Mouse (Mus musculus) liver (tissue): ENCODE measurements at regions not wholly inside any gene's neighbourhood (a gene's known extent, or its start where the extent isn't known, plus 50 kb on each side); places are given as distances from the start of the nearest gene placed in this dataset.

Experiments
- DNase-seq: peaks from one replicate; pipeline ENCODE4 v3.0.0-alpha.2; 2020; ENCODE audit warnings: mixed read lengths

- no peak for DNase-seq
Observed at GRCm38 (mm10) chr19:33053199-33053867, 296.0 kb downstream of the Pten start.

- no peak for DNase-seq
Observed at GRCm38 (mm10) chr19:33056372-33056791, 299.1 kb downstream of the Pten start.

- DNase-seq = no peak
Observed at GRCm38 (mm10) chr19:33061006-33061405, 303.7 kb downstream of the Pten start.

- DNase-seq = no peak
Observed at GRCm38 (mm10) chr19:33062165-33063058, 305.1 kb downstream of the Pten start.

- DNase-seq = no peak
Observed at GRCm38 (mm10) chr19:33065274-33066200, 308.2 kb downstream of the Pten start.

- peak; percentile 6 for DNase-seq
Observed at GRCm38 (mm10) chr19:33068351-33068955, 311.2 kb downstream of the Pten start.

GRCm38 (mm10) chr19:33069761-33070160, 312.5 kb downstream of the Pten start:
- DNase-seq = no peak

- DNase-seq = no peak
Observed at GRCm38 (mm10) chr19:33072299-33072698, 315.0 kb downstream of the Pten start.

- DNase-seq = no peak
Observed at GRCm38 (mm10) chr19:33074907-33075306, 317.2 kb downstream of the Rnls start.

- no peak for DNase-seq
Observed at GRCm38 (mm10) chr19:33078681-33079360, 313.3 kb downstream of the Rnls start.

- DNase-seq = no peak
Observed at GRCm38 (mm10) chr19:33079959-33080358, 312.1 kb downstream of the Rnls start.

GRCm38 (mm10) chr19:33081493-33081892, 310.6 kb downstream of the Rnls start:
- no peak for DNase-seq

GRCm38 (mm10) chr19:33083371-33083770, 308.7 kb downstream of the Rnls start:
- DNase-seq = no peak

GRCm38 (mm10) chr19:33084683-33085082, 307.4 kb downstream of the Rnls start:
- DNase-seq = no peak
